Mouse (Mus musculus) liver, postnatal 0 days (tissue): ENCODE data around the gene Acp5. TPM values are rescaled to one million over a fixed set of nuclear protein-coding genes. Genes with fewer than 3 reads are reported as not detected.

Experiments
- ATAC-seq: fragments of 200-750 bp; cut with Nextera tagmentation; 2 replicates; pipeline ENCODE4 v1.8.0; 2017; ENCODE audit warnings: mild to moderate bottlenecking, moderate library complexity
- DNase-seq: peaks from one replicate; pipeline ENCODE4 v3.0.0-alpha.2; 2016
- H3K27ac ChIP-seq: fragments of 300-500 bp; sonication (generic); 2 replicates; pipeline ENCODE4 v1.5.1; 2014; ENCODE audit warnings: antibody characterized with exemption, moderate library complexity, mild to moderate bottlenecking, low read depth
- H3K27me3 ChIP-seq: fragments of 300-500 bp; sonication (generic); 2 replicates; pipeline ENCODE4 v1.6.1; 2014; ENCODE audit warnings: low read length, control low read depth, mixed read lengths; ENCODE audit not compliant: insufficient read depth
- H3K36me3 ChIP-seq: fragments of 300-500 bp; sonication (generic); replicated peaks from 2 replicates; pipeline ENCODE4 v1.6.1; 2014; ENCODE audit warnings: mild to moderate bottlenecking, control low read depth, low read length, moderate library complexity, mixed read lengths; ENCODE audit not compliant: insufficient read depth
- H3K4me1 ChIP-seq: fragments of 300-500 bp; sonication (generic); 2 replicates; pipeline ENCODE4 v1.6.1; 2014; ENCODE audit warnings: antibody characterized with exemption, mild to moderate bottlenecking, control low read depth; ENCODE audit not compliant: insufficient read depth
- H3K4me2 ChIP-seq: fragments of 300-500 bp; sonication (generic); 2 replicates; pipeline ENCODE4 v1.6.1; 2014; ENCODE audit warnings: low read depth, mild to moderate bottlenecking, low read length, moderate library complexity, mixed read lengths
- H3K4me3 ChIP-seq: fragments of 300-500 bp; sonication (generic); 2 replicates; pipeline ENCODE4 v1.5.1; 2014; ENCODE audit warnings: low read depth, low read length
- H3K9ac ChIP-seq: fragments of 300-500 bp; sonication (generic); replicated peaks from 2 replicates; pipeline ENCODE4 v1.6.1; 2014; ENCODE audit warnings: mild to moderate bottlenecking, moderate library complexity
- H3K9me3 ChIP-seq: fragments of 300-500 bp; sonication (generic); 2 replicates; pipeline ENCODE4 v1.6.1; 2016; ENCODE audit warnings: mild to moderate bottlenecking, control low read depth, low read length, mixed read lengths
- CTCF ChIP-seq: sonication (generic); IDR thresholded peaks from 2 replicates; pipeline ENCODE4 v1.5.1; 2016; ENCODE audit warnings: antibody characterized with exemption, low read depth
- EP300 ChIP-seq: IDR thresholded peaks from 2 replicates; pipeline ENCODE4 v1.6.1; 2016; ENCODE audit warnings: antibody characterized with exemption, low read depth, mild to moderate bottlenecking
- WGBS: fragments of 180-500 bp; shearing (Covaris S2); extraction: QIAGEN DNeasy Blood & Tissue Kit; methylation state at CpG from one replicate; pipeline ENCODE4 v1.1.7; 2014; ENCODE audit not compliant: insufficient replicate concordance; 5-methylcytosine and 5-hydroxymethylcytosine counted together
- polyA plus RNA-seq: library from polyadenylated mRNA; unstranded; fragments of >200 nt; fragmentation: Nextera tagmentation; extraction: Ambion mirVana; gene quantifications from 2 replicates; pipeline ENCODE4 v1.2.1, GENCODE M21; 2015

Acp5 gene
- polyA plus RNA-seq, 1 experiment from 2014 or later, result 108 TPM

DNA sequence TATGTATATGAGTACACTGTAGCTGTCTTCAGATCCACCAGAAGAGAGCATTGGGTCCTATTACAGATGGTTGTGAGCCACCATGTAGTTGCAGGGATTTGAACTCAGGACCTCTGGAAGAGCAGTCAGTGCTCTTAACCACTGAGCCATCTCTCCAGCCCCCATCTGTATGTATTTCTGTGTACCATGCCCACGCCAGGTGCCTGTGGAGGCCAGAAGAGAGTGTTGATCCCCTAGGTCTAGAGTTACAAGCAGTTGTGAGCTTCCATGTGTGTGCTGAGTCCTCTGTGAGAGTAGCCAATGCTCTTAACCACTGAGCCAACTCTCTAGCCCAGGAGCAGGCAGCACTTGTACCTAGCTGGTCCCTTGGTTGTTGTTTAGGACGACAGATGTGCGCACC is 11.3 kb downstream of the Acp5 start:
- Histone ChIP-seq H3K27me3 (no peaks in the 10 kb centered on the region), H3K4me2 (no peak overlapping the region), H3K36me3 (peaks cover 23% of the 10 kb centered on the region), H3K4me1 (peaks cover 40% of the 10 kb centered on the region), H3K27ac (peak overlapping the region; percentile 91), H3K4me3 (no peak overlapping the region), H3K9ac (no peak overlapping the region), H3K9me3 (no peaks in the 10 kb centered on the region)
- no peak for ATAC-seq
- TF ChIP-seq CTCF (no peak), EP300 (no peak)
- WGBS, result 82% methylated on average over 3 of the region's 3 CpGs
- no peak for DNase-seq

DNA sequence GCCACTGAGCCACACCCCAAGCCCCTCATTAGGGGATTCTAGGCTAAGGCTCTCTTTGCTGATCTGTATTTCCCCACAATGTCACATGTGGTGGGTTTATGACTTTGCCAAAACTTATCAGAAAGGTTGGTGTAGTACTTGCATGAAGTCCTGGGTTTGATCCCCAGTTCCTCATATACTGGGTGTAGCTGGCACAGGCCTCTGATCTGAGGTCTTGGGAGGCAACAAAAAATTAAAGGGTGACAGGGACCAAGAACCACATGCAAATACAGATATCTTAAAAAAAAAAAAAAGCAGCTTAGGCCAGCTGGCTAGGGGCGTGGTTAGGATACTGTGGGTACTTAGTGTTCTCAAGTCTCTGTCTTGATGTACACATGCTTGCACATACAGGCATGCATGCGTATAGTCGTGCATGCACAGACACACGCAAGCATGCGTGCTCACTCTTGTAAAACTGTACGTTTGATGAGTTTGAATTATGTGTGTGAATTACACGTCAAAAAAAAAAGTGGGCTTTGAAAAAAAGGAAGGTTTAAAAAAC is 12.4 kb downstream of the Acp5 start:
- no peak overlapping the region for H3K4me2 ChIP-seq
- peaks cover 45% of the 10 kb centered on the region for H3K4me1 ChIP-seq
- no peak overlapping the region; the same call in 1 of the 2 replicates for H3K9ac ChIP-seq
- peaks cover 15% of the 10 kb centered on the region for H3K36me3 ChIP-seq
- ATAC-seq, result peak; percentile 54
- H3K4me3 ChIP-seq, result no peak overlapping the region
- peak overlapping the region; percentile 91 for H3K27ac ChIP-seq
- no peak for TF ChIP-seq CTCF
- TF ChIP-seq EP300, result peak; percentile 85
- H3K27me3 ChIP-seq, result no peaks in the 10 kb centered on the region
- DNase-seq, result peak; percentile 42
- no peaks in the 10 kb centered on the region for H3K9me3 ChIP-seq
- WGBS, result 59% methylated on average over 7 of the region's 7 CpGs

DNA sequence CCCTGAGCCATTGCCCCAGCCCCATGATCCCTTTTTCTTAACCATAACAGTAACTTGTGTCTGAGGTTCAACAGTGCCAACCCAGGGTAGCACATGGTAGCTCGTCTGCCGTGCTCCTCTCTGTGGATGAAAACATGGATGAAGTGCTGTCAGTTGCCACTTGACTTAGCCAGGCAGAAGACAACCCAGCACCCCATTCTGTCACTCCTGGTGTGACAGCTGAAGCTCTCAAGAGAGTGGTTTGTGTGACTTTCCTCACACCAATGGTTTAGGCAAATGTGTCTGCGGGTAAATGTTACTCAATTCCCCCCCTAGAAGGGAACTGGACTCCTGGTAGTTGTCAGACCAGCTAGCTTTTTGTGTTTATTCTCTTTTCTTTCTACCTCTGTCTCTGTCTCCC is 13.5 kb downstream of the Acp5 start:
- no peak for DNase-seq
- Histone ChIP-seq H3K4me1 (peaks cover 53% of the 10 kb centered on the region), H3K27ac (peak overlapping the region; percentile 91), H3K9me3 (no peaks in the 10 kb centered on the region), H3K9ac (no peak overlapping the region), H3K36me3 (peaks cover 6% of the 10 kb centered on the region), H3K27me3 (no peaks in the 10 kb centered on the region), H3K4me3 (no peak overlapping the region), H3K4me2 (0 out of 2 replicates have a peak overlapping the region, but pooled peaks have one; percentile 35)
- no peak for ATAC-seq
- WGBS, result 66% methylated on average over 3 of the region's 3 CpGs
- TF ChIP-seq CTCF, result no peak
- TF ChIP-seq EP300, result no peak

DNA sequence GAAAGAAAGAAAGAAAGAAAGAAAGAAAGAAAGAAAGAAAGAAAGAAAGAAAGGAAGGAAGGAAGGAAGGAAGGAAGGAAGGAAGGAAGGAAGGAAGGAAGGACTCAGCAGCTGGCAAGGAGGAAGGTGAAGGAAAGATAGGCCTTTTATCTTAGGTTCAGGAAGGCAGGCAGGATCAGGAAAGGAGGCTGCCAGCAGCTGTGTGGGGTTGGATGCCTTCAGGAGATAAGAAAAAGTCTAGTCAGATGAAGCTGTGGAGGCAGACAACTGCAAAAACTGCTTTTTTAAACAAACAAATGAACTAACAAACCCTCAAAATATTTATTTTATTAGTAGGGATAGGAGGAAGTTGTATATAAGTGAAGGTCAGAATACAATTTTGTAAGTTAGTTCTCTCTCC is 14.0 kb downstream of the Acp5 start:
- TF ChIP-seq CTCF (no peak), EP300 (peak; percentile 93)
- Histone ChIP-seq H3K4me2 (no peak overlapping the region; the same call in 1 of the 2 replicates), H3K27ac (peak overlapping the region; percentile 91), H3K9ac (no peak overlapping the region), H3K36me3 (peaks cover 2% of the 10 kb centered on the region), H3K27me3 (no peaks in the 10 kb centered on the region), H3K4me3 (no peak overlapping the region), H3K4me1 (peaks cover 53% of the 10 kb centered on the region), H3K9me3 (no peaks in the 10 kb centered on the region)
- ATAC-seq (peak; percentile 14; the same call in 1 of the 2 replicates), DNase-seq (no peak)

DNA sequence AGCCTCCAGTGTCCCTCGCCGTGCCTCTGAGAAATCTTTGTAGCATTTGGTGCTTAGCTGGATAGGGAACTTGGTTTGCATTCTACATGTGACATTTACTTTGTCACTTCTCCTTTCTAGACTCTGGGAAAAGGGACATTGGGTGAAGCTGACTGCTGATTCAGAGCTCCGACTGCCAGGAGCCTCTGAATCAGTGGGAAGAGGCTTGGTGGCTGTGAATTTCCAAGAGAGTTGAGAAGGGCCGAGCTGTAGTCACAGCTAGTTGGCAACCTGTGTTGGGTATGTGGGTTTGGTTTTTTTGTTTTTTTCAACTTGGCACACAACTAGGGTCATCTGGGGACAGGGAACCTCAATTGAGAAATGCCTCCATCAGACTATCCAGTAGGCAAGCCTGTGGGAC is 16.0 kb downstream of the Acp5 start:
- TF ChIP-seq CTCF (no peak), EP300 (no peak)
- Histone ChIP-seq H3K27me3 (no peaks in the 10 kb centered on the region), H3K4me1 (peaks cover 63% of the 10 kb centered on the region), H3K4me3 (no peak overlapping the region), H3K9ac (no peak overlapping the region), H3K27ac (peak overlapping the region; percentile 19), H3K4me2 (no peak overlapping the region), H3K36me3 (0 out of 2 replicates have a peak, but pooled peaks cover 2% of the 10 kb centered on the region), H3K9me3 (no peaks in the 10 kb centered on the region)
- no peak for ATAC-seq
- WGBS, result 71% methylated on average over 4 of the region's 4 CpGs
- DNase-seq, result no peak

DNA sequence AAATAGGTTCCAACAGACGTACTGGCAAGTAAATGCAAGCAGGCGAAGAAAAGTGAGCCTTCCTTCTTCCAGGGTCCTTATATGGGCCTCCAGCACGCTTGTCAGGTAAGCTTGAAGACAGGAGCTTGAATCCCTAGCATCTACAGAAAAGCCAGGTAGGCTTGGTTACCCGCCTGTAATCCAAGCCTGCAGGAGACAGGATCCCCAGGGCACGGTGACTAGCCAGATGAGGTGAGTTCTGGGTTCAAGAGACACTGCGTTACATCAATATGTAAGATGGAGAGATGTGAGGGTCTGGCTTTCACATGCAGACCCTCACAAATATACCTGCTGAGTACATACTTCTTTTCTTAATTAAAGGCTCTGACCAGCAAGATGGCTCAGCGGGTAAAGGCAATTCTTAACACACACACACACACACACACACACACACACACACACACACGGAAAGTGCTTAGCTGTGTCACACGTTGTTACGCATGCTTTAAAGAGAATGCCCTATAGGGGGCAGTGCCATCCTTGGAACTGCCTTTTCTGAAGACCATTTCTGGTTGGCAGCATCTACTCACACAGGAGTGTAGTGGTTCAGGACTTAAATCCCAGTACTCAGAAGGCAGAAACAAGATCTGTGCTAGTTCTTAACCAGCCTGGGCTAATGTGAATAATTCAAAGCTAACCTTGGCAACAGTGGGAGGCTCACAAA is 17.6 kb downstream of the Acp5 start:
- H3K27ac ChIP-seq, result peak overlapping the region; percentile 68
- peaks cover 55% of the 10 kb centered on the region for H3K4me1 ChIP-seq
- DNase-seq (peak; percentile 78), ATAC-seq (peak; percentile 18; the same call in 1 of the 2 replicates)
- peak overlapping the region; percentile 86 for H3K4me3 ChIP-seq
- H3K9ac ChIP-seq, result no peak overlapping the region
- no peaks in the 10 kb centered on the region for H3K9me3 ChIP-seq
- H3K36me3 ChIP-seq, result peaks cover 17% of the 10 kb centered on the region
- H3K4me2 ChIP-seq, result peak overlapping the region; percentile 97
- TF ChIP-seq CTCF (peak; percentile 93), EP300 (no peak)
- 36% methylated on average over 10 of the region's 10 CpGs for WGBS
- H3K27me3 ChIP-seq, result no peaks in the 10 kb centered on the region
